Mouse (Mus musculus) heart, embryonic 11.5 days (tissue): ENCODE results near the gene Mymx. TPM values are rescaled to one million over a fixed set of nuclear protein-coding genes. Genes with fewer than 3 reads are reported as not detected.

ENCODE experiments used
- ATAC-seq: fragments of 200-750 bp; cut with Nextera tagmentation; replicated peaks from 2 replicates; pipeline ENCODE4 v1.8.0; 2017; ENCODE audit warnings: moderate library complexity; ENCODE audit not compliant: insufficient number of reproducible peaks, low FRiP score, low TSS enrichment
- H3K27ac ChIP-seq: fragments of 300-500 bp; sonication (generic); 2 replicates; pipeline ENCODE4 v1.5.1; 2014; ENCODE audit warnings: mild to moderate bottlenecking, low read depth, low read length
- H3K27me3 ChIP-seq: fragments of 300-500 bp; sonication (generic); 2 replicates; pipeline ENCODE4 v1.6.1; 2014; ENCODE audit warnings: mild to moderate bottlenecking, low read length, mixed read lengths; ENCODE audit not compliant: control insufficient read depth, insufficient read depth
- H3K36me3 ChIP-seq: fragments of 300-500 bp; sonication (generic); 2 replicates; pipeline ENCODE4 v1.6.1; 2014; ENCODE audit warnings: mild to moderate bottlenecking, low read length, moderate library complexity, mixed read lengths; ENCODE audit not compliant: control insufficient read depth, insufficient read depth
- H3K4me1 ChIP-seq: fragments of 300-500 bp; sonication (generic); 2 replicates; pipeline ENCODE4 v1.6.1; 2014; ENCODE audit warnings: low read length; ENCODE audit not compliant: control insufficient read depth, insufficient read depth
- H3K4me2 ChIP-seq: fragments of 300-500 bp; sonication (generic); 2 replicates; pipeline ENCODE4 v1.6.1; 2014; ENCODE audit warnings: mild to moderate bottlenecking, moderate library complexity
- H3K4me3 ChIP-seq: fragments of 300-500 bp; sonication (generic); 2 replicates; pipeline ENCODE4 v1.5.1; 2014; ENCODE audit warnings: low read depth, low read length
- H3K9ac ChIP-seq: fragments of 300-500 bp; sonication (generic); 2 replicates; pipeline ENCODE4 v1.6.1; 2014; ENCODE audit warnings: mild to moderate bottlenecking, low read depth, low read length, moderate library complexity
- H3K9me3 ChIP-seq: fragments of 300-500 bp; sonication (generic); replicated peaks from 2 replicates; pipeline ENCODE4 v1.6.1; 2016; ENCODE audit warnings: low read length; ENCODE audit not compliant: control insufficient read depth
- WGBS: fragments of 180-500 bp; shearing (Covaris S2); extraction: QIAGEN DNeasy Blood & Tissue Kit; methylation state at CpG from one replicate; pipeline ENCODE4 v1.1.7; 2014; ENCODE audit not compliant: insufficient replicate concordance; 5-methylcytosine and 5-hydroxymethylcytosine counted together
- polyA plus RNA-seq: library from polyadenylated mRNA; unstranded; fragments of >200 nt; fragmentation: Nextera tagmentation; extraction: Ambion mirVana; gene quantifications from 2 replicates; pipeline ENCODE4 v1.2.1, GENCODE M21; 2014

The Mymx gene
- polyA plus RNA-seq, 1 experiment from 2014 or later = not detected

DNA sequence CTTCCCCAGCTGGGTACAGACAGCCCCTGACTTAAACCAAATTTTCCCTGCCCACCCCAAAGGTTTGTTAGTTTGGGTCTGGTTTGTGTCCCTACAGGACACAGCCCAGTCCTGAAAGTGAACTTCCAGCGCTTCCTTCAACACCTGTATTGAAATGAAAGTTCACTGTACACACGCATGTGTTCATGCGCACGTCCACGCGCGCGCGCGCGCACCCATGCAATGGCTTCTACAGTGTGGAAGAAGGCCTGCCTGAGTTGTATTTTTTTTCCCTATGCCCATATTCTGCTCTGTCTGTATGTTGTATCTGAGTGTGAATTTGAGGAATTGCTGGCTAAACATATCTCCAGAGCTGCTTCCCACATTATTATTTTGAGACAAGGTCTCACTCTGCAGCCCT, 36.8 kb downstream of the Mymx start:
- Histone ChIP-seq H3K27me3 (no peaks in the 10 kb centered on the region), H3K4me1 (peaks cover 14% of the 10 kb centered on the region), H3K27ac (peak overlapping the region; percentile 37; the same call in 1 of the 2 replicates), H3K9ac (peak overlapping the region; percentile 91), H3K36me3 (peaks cover 30% of the 10 kb centered on the region), H3K4me2 (peak overlapping the region; percentile 84), H3K4me3 (peak overlapping the region; percentile 84), H3K9me3 (no peaks in the 10 kb centered on the region)
- 96% methylated on average over 11 of the region's 11 CpGs for WGBS
- no peak for ATAC-seq

DNA sequence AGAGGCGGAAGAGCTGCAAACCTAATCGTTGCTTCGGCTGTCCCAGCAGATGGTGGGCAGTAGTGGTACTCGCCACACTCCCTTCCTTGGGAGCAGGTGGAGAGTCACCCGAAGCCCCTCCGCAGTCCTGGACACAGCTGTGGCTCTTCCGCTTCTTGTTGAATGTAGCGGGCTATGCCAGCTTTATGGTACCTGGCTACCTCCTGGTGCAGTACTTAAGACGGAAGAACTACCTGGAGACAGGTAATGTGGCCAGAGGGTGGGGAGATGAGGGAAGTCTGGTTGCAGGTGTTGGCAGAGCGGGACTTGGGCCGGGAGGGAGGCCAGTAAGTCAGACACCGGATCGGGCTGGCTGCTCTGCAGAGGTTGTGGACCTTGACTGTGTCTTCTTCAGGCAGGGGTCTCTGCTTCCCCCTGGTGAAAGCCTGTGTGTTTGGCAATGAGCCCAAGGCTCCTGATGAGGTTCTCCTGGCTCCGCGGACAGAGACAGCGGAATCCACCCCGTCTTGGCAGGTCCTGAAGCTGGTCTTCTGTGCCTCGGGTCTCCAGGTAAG, 37.3 kb downstream of the Mymx start:
- H3K4me1 ChIP-seq = peaks cover 14% of the 10 kb centered on the region
- H3K27me3 ChIP-seq = no peaks in the 10 kb centered on the region
- H3K27ac ChIP-seq = peak overlapping the region; percentile 37; the same call in 1 of the 2 replicates
- H3K9ac ChIP-seq = peak overlapping the region; percentile 91
- H3K36me3 ChIP-seq = peaks cover 25% of the 10 kb centered on the region
- WGBS = 13% methylated on average over 18 of the region's 18 CpGs
- H3K4me2 ChIP-seq = peak overlapping the region; percentile 84
- H3K9me3 ChIP-seq = no peaks in the 10 kb centered on the region
- no peak for ATAC-seq
- H3K4me3 ChIP-seq = peak overlapping the region; percentile 84

DNA sequence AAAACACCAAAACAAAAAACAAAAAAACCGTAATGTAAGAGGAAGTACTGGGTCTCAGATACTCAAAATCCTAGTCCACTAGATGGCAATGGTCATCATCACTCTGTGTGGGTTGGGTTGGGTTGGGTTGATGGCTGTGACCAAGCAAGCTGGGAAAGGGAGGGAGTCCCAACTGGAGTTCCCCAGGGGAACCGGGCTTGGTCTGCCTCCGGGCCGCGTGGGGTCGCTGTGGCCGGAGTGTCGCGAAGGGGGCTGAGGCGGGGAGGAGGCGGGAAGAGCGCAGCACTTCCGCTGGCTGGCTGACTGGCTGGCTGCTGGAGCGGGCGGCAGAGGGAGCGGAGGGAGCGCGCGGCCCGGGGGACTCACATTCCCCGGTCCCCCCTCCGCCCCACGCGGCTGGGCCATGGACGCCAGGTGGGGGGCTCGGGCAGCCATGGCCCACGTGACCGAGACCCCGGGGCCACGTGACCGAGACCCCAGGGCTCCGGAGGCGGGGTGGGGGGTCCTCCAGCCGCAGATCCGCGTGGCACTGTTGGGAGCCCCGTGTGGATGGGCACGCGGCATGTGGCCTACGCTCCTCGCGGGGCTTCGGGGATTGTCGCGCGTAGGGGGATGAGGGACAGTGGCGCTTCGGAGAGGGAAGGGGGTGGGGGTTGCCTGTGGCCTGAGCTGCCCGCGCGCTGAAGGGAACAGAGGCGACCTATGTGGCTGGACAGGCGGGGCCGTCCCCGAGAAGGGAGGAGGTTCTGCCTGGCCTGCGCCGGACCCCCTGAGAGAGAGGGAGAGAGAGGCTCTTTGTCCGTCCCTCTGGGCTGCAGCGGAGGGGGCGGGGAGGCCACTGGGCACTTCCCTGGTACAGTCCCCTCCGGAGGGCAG, 38.0 kb downstream of the Mymx start, which contains the start of gene Slc35b2:
TSS of gene Slc35b2 (plus strand) at position 220 of the 876 bp plus-strand sequence.
- peak; percentile 63 for ATAC-seq
- H3K4me1 ChIP-seq = peaks cover 14% of the 10 kb centered on the region

DNA sequence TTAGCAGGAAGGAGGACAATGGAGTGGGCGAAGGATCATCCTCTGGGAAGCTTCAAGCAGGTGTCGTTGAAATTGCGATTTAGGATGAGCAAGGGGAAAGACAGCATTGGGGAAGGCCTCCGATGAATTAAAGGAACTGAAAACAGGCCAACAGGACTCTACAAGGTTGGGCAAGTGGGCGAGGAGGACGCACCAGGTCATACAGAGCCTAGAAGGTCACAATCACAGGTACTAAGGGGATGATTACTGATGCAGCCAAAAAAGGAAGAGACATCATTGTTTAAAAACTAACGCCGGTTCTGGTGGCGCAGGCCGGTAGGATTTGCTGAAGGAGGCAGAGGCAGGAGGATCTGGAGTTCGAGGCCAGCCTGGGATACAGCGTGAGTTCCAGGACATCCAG, 38.7 kb downstream of the Mymx start:
- Histone ChIP-seq H3K9ac (no peak overlapping the region), H3K27me3 (no peaks in the 10 kb centered on the region), H3K4me1 (peaks cover 14% of the 10 kb centered on the region), H3K9me3 (no peaks in the 10 kb centered on the region), H3K4me3 (no peak overlapping the region), H3K4me2 (no peak overlapping the region; the same call in 1 of the 2 replicates), H3K27ac (no peak overlapping the region), H3K36me3 (peaks cover 12% of the 10 kb centered on the region; the same call in 1 of the 2 replicates)
- 70% methylated on average over 12 of the region's 12 CpGs for WGBS
- ATAC-seq = no peak

More for the DNA sequence above, 38.0 kb downstream of the Mymx start, which contains the start of gene Slc35b2:
- peaks cover 18% of the 10 kb centered on the region for H3K36me3 ChIP-seq
- peak within 1 kb of the TSS; percentile 91 for H3K9ac ChIP-seq
- H3K27ac ChIP-seq = peak within 1 kb of the TSS; percentile 80
- no peaks in the 10 kb centered on the region for H3K9me3 ChIP-seq
- whole genome bisulfite sequencing = under 1% methylated on average over 57 of the region's 61 CpGs
- peak within 1 kb of the TSS; percentile 84 for H3K4me2 ChIP-seq
- peak within 1 kb of the TSS; percentile 84 for H3K4me3 ChIP-seq
- no peaks in the 10 kb centered on the region for H3K27me3 ChIP-seq

DNA sequence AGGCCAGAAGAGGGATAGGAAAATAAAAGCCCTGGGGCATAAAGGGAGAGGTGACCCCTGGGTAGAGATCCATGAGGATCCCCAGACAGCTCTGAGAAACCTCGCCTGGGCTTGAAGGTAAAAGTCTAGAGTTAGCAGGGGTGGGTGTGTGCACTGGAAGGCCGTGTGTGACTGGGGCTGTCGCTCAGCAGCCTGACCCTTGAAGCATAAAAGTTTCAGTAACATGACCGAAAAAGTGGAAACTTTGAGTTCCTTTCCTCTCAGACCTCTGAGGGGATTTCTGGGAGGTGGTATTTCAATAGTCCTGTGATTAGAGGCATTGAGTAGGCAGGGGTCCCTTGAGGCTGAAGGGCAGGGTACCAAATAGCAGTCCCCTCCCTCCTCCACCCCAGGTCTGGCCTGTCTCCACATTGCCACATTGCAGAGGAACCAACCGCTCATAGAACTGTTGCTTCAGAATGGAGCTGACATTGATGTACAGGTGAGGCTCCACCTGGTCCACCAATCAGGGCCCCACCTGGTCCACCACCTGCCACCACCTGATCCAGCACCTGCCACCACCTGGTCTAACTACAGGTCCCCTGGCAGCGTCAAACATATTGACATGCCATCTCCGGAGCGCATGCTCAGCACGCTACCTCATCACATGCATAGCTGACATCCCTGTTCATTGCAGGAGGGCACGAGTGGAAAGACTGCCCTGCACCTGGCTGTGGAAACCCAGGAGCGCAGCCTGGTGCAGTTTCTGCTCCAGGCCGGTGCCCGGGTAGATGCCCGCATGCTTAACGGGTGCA, 42.0 kb downstream of the Mymx start:
- no peak for ATAC-seq
- H3K9ac ChIP-seq = no peak overlapping the region
- no peaks in the 10 kb centered on the region for H3K36me3 ChIP-seq
- H3K4me3 ChIP-seq = no peak overlapping the region
- H3K9me3 ChIP-seq = no peaks in the 10 kb centered on the region
- no peak overlapping the region for H3K27ac ChIP-seq
- H3K27me3 ChIP-seq = peaks cover 16% of the 10 kb centered on the region
- H3K4me2 ChIP-seq = no peak overlapping the region
- peaks cover 10% of the 10 kb centered on the region for H3K4me1 ChIP-seq
- WGBS = 76% methylated on average over 15 of the region's 15 CpGs

DNA sequence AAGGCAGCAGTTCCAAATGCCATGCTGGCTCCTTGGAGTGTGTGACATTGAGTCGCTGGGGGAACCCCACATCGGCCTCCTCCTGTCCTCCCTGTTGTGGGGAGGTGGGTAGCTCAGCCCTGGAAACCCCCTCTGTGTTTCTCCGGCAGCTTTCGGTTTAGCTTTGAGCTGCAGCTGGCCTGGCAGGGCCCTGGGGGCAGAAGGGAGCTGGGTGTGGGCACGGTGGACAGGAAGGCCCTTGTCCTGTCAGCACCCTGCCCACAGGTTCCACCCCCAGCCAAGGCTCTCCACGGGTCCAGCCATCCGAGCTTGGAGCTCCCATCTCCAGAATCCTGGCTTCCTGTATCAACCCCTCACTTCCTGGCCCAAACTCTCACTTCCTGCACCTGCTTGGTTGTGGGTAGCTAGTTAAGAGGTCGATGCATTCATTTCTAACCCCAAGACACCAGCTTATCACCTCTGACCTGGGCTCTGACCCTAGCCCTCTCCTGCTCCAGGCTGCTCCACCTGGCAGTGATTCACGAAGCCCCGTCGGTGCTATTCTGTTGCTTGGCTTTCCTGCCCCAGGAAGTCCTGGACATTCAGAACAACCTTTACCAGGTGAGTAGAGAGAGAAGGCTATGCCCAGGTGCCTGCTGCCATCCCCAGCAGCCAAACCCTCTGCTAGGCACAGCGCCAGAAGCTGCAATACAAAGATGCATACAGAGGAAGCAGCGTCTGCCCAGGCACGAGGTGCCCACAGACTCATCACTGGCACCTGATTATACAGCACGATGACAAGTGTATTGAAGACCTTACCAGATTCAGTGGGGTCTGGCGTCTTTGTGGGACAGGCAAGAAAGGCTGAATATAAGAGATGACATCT, 43.7 kb downstream of the Mymx start:
- H3K27me3 ChIP-seq = peaks cover 19% of the 10 kb centered on the region
- 0 out of 2 replicates have a peak, but pooled peaks cover 3% of the 10 kb centered on the region for H3K4me1 ChIP-seq
- H3K9me3 ChIP-seq = no peaks in the 10 kb centered on the region
- peak overlapping the region; percentile 5; the same call in 1 of the 2 replicates for H3K4me2 ChIP-seq
- WGBS = 55% methylated on average over 16 of the region's 16 CpGs
- H3K27ac ChIP-seq = no peak overlapping the region
- no peaks in the 10 kb centered on the region for H3K36me3 ChIP-seq
- no peak overlapping the region for H3K4me3 ChIP-seq
- H3K9ac ChIP-seq = no peak overlapping the region
- ATAC-seq = no peak

DNA sequence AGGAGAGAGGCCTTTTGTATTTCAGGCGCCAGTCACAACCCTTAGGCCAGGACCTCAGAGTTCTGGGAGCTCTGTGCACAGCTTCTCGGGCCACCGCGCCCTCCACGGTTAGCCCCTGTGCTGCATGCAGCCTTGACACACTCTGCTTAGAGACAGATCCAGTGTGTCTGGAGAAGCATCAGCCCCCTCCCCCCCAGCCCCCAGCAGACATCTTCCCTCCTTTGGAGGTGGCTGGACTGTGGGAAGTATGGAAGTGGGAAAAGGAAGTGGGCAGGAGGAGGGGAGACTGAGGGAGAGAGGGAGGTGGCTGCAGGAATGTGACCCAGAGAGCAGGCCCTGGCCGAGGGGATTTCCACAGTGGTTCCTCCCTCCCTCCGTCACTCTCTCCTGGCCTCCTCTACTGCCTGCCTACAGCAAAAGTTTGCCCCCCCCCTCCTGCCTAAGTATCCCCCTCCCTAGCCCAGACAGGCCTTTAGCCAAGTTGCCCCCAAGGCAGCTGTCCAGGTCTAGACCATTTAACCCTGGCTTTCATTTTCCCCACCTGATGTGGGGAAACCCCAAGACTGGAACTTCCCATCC, 44.6 kb downstream of the Mymx start:
- 71% methylated on average over 7 of the region's 7 CpGs for WGBS
- Histone ChIP-seq H3K4me2 (peak overlapping the region; percentile 20; the same call in 1 of the 2 replicates), H3K27me3 (peaks cover 22% of the 10 kb centered on the region), H3K27ac (no peak overlapping the region), H3K4me1 (0 out of 2 replicates have a peak, but pooled peaks cover 3% of the 10 kb centered on the region), H3K9ac (no peak overlapping the region), H3K4me3 (no peak overlapping the region), H3K36me3 (no peaks in the 10 kb centered on the region), H3K9me3 (no peaks in the 10 kb centered on the region)
- ATAC-seq = no peak
